8 mouse cellular contexts compared by ENCODE assay signal in the genomic region with DNA sequence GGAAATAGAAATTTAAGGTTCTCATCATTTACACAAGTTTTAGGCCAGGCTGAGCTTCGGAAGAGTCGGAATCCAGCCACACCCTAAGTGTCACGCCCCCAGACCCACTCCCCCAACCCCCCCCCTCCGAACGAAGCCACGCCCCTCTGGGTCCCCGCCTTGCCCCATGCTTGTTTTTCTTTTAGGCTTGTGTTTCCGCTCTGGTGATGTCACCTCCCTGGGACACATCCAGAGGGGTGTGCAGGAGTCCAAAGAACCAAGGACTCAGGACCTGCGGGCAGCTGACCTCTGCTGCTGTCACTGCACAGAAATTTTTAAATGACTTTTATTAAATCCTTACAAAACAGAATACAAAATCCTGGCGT. TPM values are rescaled to one million over a fixed set of nuclear protein-coding genes. Genes with fewer than 3 reads are reported as not detected.
DNase-seq lines count a peak whose midpoint lies in the region; ATAC-seq and TF ChIP-seq lines count a peak whose summit lies in the region.

No protein-coding gene starts in this region.

- no peaks in the 10 kb centered on the region for H3K9me3 ChIP-seq in kidney, embryonic 15.5 days (replicated peaks)

- no peak for TF ChIP-seq CTCF in cerebellum, adult 2 months (IDR thresholded peaks at IDR 0.05; ENCODE audit: borderline replicate concordance, insufficient read depth, low read depth, low read length)

- H3K27me3 ChIP-seq in cerebellum, adult 2 months (ENCODE audit: control insufficient read depth, insufficient read depth, low read length) = no peaks in the 10 kb centered on the region
- no peaks in the 10 kb centered on the region for H3K27me3 ChIP-seq in kidney, embryonic 15.5 days

- WGBS in cerebellum, adult 2 months = 9% methylated on average over 10 of the region's 10 CpGs
- 6% methylated on average over 10 of the region's 10 CpGs for WGBS in kidney, embryonic 15.5 days

- peak; percentile 47 for ATAC-seq in kidney, embryonic 15.5 days (replicated peaks; ENCODE audit: low FRiP score)

- no peak overlapping the region for H3K9ac ChIP-seq in kidney, embryonic 15.5 days

- peak overlapping the region; percentile 50 for H3K4me2 ChIP-seq in kidney, embryonic 15.5 days

- DNase-seq in cerebellum, adult 2 months = peak in 1 of 2 experiments; percentile 53
- no peak for DNase-seq in cerebellum, adult 8-10 months
- DNase-seq in adrenal gland, postnatal 14 days = peak; percentile 89
- DNase-seq in heart, adult 9 months (ENCODE audit: low spot score in 2 of 2) = peak; percentile 88 to 89
- DNase-seq in lung, postnatal 25 days (ENCODE audit: low spot score) = peak; percentile 87
- DNase-seq in layer of hippocampus, adult 9-10 months (ENCODE audit: low spot score) = no peak
- no peak for DNase-seq in layer of hippocampus, postnatal 36 days

- peaks cover 40% of the 10 kb centered on the region for H3K4me1 ChIP-seq in cerebellum, adult 2 months (ENCODE audit: control insufficient read depth, insufficient read depth, low read length)
- peaks cover 55% of the 10 kb centered on the region for H3K4me1 ChIP-seq in kidney, embryonic 15.5 days

- H3K36me3 ChIP-seq in kidney, embryonic 15.5 days = peaks cover 43% of the 10 kb centered on the region

- peak overlapping the region; percentile 61 for H3K27ac ChIP-seq in cerebellum, adult 2 months (ENCODE audit: insufficient read depth, low read length)
- H3K27ac ChIP-seq in kidney, embryonic 15.5 days = peak overlapping the region; percentile 92

- H3K4me3 ChIP-seq in cerebellum, adult 2 months (replicated peaks; ENCODE audit: insufficient read depth, low read depth, low read length) = no peak overlapping the region
- H3K4me3 ChIP-seq in kidney, embryonic 15.5 days (replicated peaks) = 0 out of 2 replicates have a peak overlapping the region, but pooled peaks have one; percentile 5

- no peak for TF ChIP-seq POLR2A in cerebellum, adult 2 months (IDR thresholded peaks at IDR 0.05; ENCODE audit: borderline replicate concordance, insufficient read depth, low read length)

RNA-seq across cellular contexts. Expression of a gene that starts 8.1 kb away (rescaled TPM):
- 106 and 108 TPM in 2 replicates for polyA plus RNA-seq in cerebellum, adult 2 months (2012; rRNA removed)
- 53.5 and 58.0 TPM in 2 replicates for total RNA-seq in adrenal gland, postnatal 14 days (2021)
- polyA plus RNA-seq in kidney, embryonic 15.5 days (2015; fragmentation: Nextera tagmentation; extraction: Ambion mirVana) = 78.6 and 83.2 TPM in 2 replicates
- 100 to 1,000 TPM; 102 to 106 TPM for total RNA-seq in layer of hippocampus, postnatal 36 days (2021)

RNA-seq across cellular contexts. Expression of a gene that starts 12.9 kb away (rescaled TPM):
- 59.3 and 64.4 TPM in 2 replicates for polyA plus RNA-seq in cerebellum, adult 2 months (2012; rRNA removed)
- 224 and 226 TPM in 2 replicates for total RNA-seq in adrenal gland, postnatal 14 days (2021)
- polyA plus RNA-seq in kidney, embryonic 15.5 days (2015; fragmentation: Nextera tagmentation; extraction: Ambion mirVana) = 95.3 and 103 TPM in 2 replicates
- 10 to 100 TPM; 44.7 to 52.3 TPM for total RNA-seq in layer of hippocampus, postnatal 36 days (2021)

RNA-seq across cellular contexts. Expression of a gene that starts 36.8 kb away (rescaled TPM):
- polyA plus RNA-seq in cerebellum, adult 2 months (2012; rRNA removed) = 12.6 and 14.2 TPM in 2 replicates
- 12.8 and 24.1 TPM in 2 replicates for total RNA-seq in adrenal gland, postnatal 14 days (2021)
- polyA plus RNA-seq in kidney, embryonic 15.5 days (2015; fragmentation: Nextera tagmentation; extraction: Ambion mirVana) = 37.7 and 41.5 TPM in 2 replicates
- 10 to 100 TPM; 16.0 to 16.1 TPM for total RNA-seq in layer of hippocampus, postnatal 36 days (2021)

RNA-seq across cellular contexts. Expression of a gene that starts 37.0 kb away (rescaled TPM):
- 112 and 117 TPM in 2 replicates for polyA plus RNA-seq in cerebellum, adult 2 months (2012; rRNA removed)
- 12.1 and 12.6 TPM in 2 replicates for total RNA-seq in adrenal gland, postnatal 14 days (2021)
- 22.8 and 26.2 TPM in 2 replicates for polyA plus RNA-seq in kidney, embryonic 15.5 days (2015; fragmentation: Nextera tagmentation; extraction: Ambion mirVana)
- 10 to 100 TPM; 49.7 to 57.0 TPM for total RNA-seq in layer of hippocampus, postnatal 36 days (2021)

RNA-seq across cellular contexts. Expression of a gene that starts 42.4 kb away (rescaled TPM):
- 208 and 218 TPM in 2 replicates for polyA plus RNA-seq in cerebellum, adult 2 months (2012; rRNA removed)
- total RNA-seq in adrenal gland, postnatal 14 days (2021) = 105 and 108 TPM in 2 replicates
- polyA plus RNA-seq in kidney, embryonic 15.5 days (2015; fragmentation: Nextera tagmentation; extraction: Ambion mirVana) = 156 and 183 TPM in 2 replicates
- 100 to 1,000 TPM; 216 to 241 TPM for total RNA-seq in layer of hippocampus, postnatal 36 days (2021)

Comparison
In these comparisons a context has a peak if more than half of its experiments do, and no peak if none do; other contexts are left out.
1. DNase-seq: peak in adrenal gland, postnatal 14 days (single experiment), heart, adult 9 months (2 of 2) and lung, postnatal 25 days (single experiment); none in cerebellum, adult 8-10 months (single experiment), layer of hippocampus, adult 9-10 months (single experiment) and layer of hippocampus, postnatal 36 days (0 of 2).